Mouse (Mus musculus): ENCODE data around the gene Thap3. TPM values are rescaled to one million over a fixed set of nuclear protein-coding genes. Genes with fewer than 3 reads are reported as not detected.

The Thap3 gene
- total RNA-seq (2012; rRNA removed) (20.0 and 27.6 TPM in 2 replicates), total RNA-seq (2014; rRNA removed) (10.1 and 12.8 TPM in 2 replicates), polyA plus RNA-seq (2012; ENCODE audit: insufficient read length, low read depth) (11.0 and 11.7 TPM in 2 replicates)

DNA sequence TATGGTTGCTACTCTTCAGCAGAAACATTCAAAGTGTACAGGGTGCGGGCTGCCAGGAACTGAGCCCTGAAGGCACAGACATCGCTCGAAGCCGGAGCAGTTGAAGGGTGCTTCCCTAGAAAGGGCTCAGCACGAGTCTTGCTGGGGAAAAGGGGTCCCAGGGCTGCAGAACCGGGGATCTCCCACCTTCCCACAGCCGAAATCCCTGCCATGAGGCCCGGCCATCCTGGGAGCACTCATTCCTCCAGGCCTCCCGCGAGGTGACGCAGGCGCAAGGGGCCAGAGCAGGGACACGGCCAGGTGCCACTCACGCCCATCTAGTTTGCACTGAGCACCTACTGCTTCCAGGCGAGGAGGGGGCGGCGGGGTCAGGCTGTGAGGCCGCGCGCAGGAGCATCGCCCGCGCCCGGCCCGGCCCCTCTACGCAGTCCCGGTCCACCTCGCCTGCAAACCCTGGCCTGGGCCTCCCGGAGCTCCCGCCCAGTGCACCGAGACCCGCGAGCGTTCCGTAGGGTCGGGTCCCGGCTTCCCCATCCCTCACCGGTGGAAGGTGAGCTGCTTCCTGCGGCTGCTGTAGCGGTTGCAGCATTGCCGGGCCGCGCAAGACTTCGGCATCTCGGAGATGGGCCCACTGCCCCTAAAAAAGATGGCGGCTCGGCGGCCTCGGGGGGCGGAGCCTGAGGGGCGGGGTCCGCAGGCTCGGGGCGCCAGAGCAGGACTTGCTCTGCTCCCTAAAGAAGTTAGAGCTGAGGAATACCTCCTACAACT, at the start of gene Thap3:
Gene Thap3 (minus strand): TSS at position 656 of the 768 bp plus-strand sequence.
- Histone ChIP-seq H3K27ac (ENCODE audit: insufficient read depth, low read depth) (peak within 1 kb of the TSS; percentile 51; the same call in 1 of the 2 replicates), H3K4me3 (replicated peaks in 1 of 3; ENCODE audit: low read depth in 2 of 3, low read length in 2 of 3, poor library complexity in 1 of 3) (peak within 1 kb of the TSS; percentile 83 to 90 (median 86)), H3K4me1 (ENCODE audit: control insufficient read depth in 1 of 2, insufficient read depth in 2 of 2) (peaks cover 7 to 26% of the 10 kb centered on the region in 2 experiments; a peak in 3 of 4 replicates), H3K36me3 (replicated peaks in 1 of 2; ENCODE audit: control insufficient read depth in 1 of 2, insufficient read depth in 1 of 2, low read length in 1 of 2) (peaks cover 40 to 61% of the 10 kb centered on the region in 2 experiments), H3K9ac (ENCODE audit: insufficient read depth, low read depth) (peak within 1 kb of the TSS; percentile 47), H3K27me3 (replicated peaks) (no peaks in the 10 kb centered on the region), H3K9me3 (replicated peaks; ENCODE audit: low read length) (no peaks in the 10 kb centered on the region), H3K79me2 (replicated peaks; ENCODE audit: control insufficient read depth, extremely low read depth, insufficient read depth, poor library complexity, severe bottlenecking) (peaks cover 10% of the 10 kb centered on the region), H3K4me2 (ENCODE audit: insufficient read depth, low read depth, poor library complexity, severe bottlenecking) (peak within 1 kb of the TSS; percentile 82)
- DNase-seq (ENCODE audit: extremely low read depth), result peak; percentile 58
- dilution Hi-C loops (cut with MboI; ENCODE audit: extremely low pct_ligation_motif_present, extremely low pct_unique_long_range_greater_than_20kb, low sequenced_read_pairs), result no loop called here
- in situ Hi-C loops (cut with MboI; ENCODE audit: low pct_ligation_motif_present, low pct_unique_long_range_greater_than_20kb, low sequenced_read_pairs), result no loop called here
- peak; percentile 63; the same call in 1 of the 2 replicates for TF ChIP-seq UBTF (IDR thresholded peaks at IDR 0.05; ENCODE audit: low read depth, low read length)
- peak; percentile 37; the same call in 1 of the 2 replicates for TF ChIP-seq POLR2AphosphoS2 (IDR thresholded peaks at IDR 0.05; ENCODE audit: low read depth, low read length)
- TF ChIP-seq CTCF (conservative IDR thresholded peaks at IDR 0.05 in 1 of 2, IDR thresholded peaks at IDR 0.05 in 1 of 2; ENCODE audit: low read depth in 2 of 2, low read length in 2 of 2), result no peak
- peak; percentile 69 for TF ChIP-seq POLR2A (IDR thresholded peaks at IDR 0.05; ENCODE audit: low read depth, low read length)
- no peak for TF ChIP-seq IRF4 (IDR thresholded peaks at IDR 0.05; ENCODE audit: low read depth, low read length)
- no peak for TF ChIP-seq TBP (conservative IDR thresholded peaks at IDR 0.05; ENCODE audit: low read depth, low read length)
- TF ChIP-seq NELFE (IDR thresholded peaks at IDR 0.05; ENCODE audit: low read depth, low read length), result peak; percentile 56; the same call in 1 of the 2 replicates
- TF ChIP-seq JUND (conservative IDR thresholded peaks at IDR 0.05; ENCODE audit: low read depth, low read length), result no peak
- 0 out of 2 replicates have a peak, but pooled peaks have one; percentile 28 for TF ChIP-seq KAT2A (IDR thresholded peaks at IDR 0.05; ENCODE audit: insufficient replicate concordance, low read length)
- TF ChIP-seq USF2 (conservative IDR thresholded peaks at IDR 0.05; ENCODE audit: low read depth, low read length), result no peak
- TF ChIP-seq MAZ (IDR thresholded peaks at IDR 0.05; ENCODE audit: low read depth, low read length), result 0 out of 2 replicates have a peak, but pooled peaks have one; percentile 20
- no peak for TF ChIP-seq MEF2A (IDR thresholded peaks at IDR 0.05; ENCODE audit: borderline replicate concordance, low read depth, low read length)
- no peak for TF ChIP-seq ETS1 (conservative IDR thresholded peaks at IDR 0.05; ENCODE audit: low read depth, low read length)
- TF ChIP-seq ZC3H11A (IDR thresholded peaks at IDR 0.05; ENCODE audit: low read depth, low read length), result no peak
- no peak for TF ChIP-seq SMC3 (IDR thresholded peaks at IDR 0.05; ENCODE audit: low read depth, low read length)
- TF ChIP-seq ZMIZ1 (IDR thresholded peaks at IDR 0.05; ENCODE audit: low read depth, low read length), result no peak
- TF ChIP-seq MXI1 (IDR thresholded peaks at IDR 0.05; ENCODE audit: low read depth, low read length), result no peak; the same call in 1 of the 2 replicates
- TF ChIP-seq MAX (IDR thresholded peaks at IDR 0.05; ENCODE audit: low read length), result no peak
- no peak for TF ChIP-seq PAX5 (IDR thresholded peaks at IDR 0.05; ENCODE audit: low read length)
- no peak for TF ChIP-seq JUN (IDR thresholded peaks at IDR 0.05; ENCODE audit: insufficient read depth, low read depth, low read length)
- TF ChIP-seq EP300 (IDR thresholded peaks at IDR 0.05; ENCODE audit: low read length), result no peak
- no peak for TF ChIP-seq USF1 (IDR thresholded peaks at IDR 0.05; ENCODE audit: low read depth, low read length)
- TF ChIP-seq GABPA (IDR thresholded peaks at IDR 0.05; ENCODE audit: insufficient replicate concordance, low read depth, low read length), result no peak
- TF ChIP-seq CHD1 (IDR thresholded peaks at IDR 0.05; ENCODE audit: low read depth, low read length), result no peak
- TF ChIP-seq MYC (IDR thresholded peaks at IDR 0.05; ENCODE audit: low read depth, low read length), result no peak
- no peak for TF ChIP-seq ZNF384 (IDR thresholded peaks at IDR 0.05; ENCODE audit: low read depth, low read length)
- no peak for TF ChIP-seq RCOR1 (conservative IDR thresholded peaks at IDR 0.05; ENCODE audit: low read depth, low read length)
- TF ChIP-seq CHD2 (IDR thresholded peaks at IDR 0.05; ENCODE audit: low read length), result no peak
- TF ChIP-seq E2F4 (IDR thresholded peaks at IDR 0.05; ENCODE audit: insufficient replicate concordance, low read depth, low read length), result no peak
- no peak for TF ChIP-seq MAFK (IDR thresholded peaks at IDR 0.05; ENCODE audit: insufficient replicate concordance, low read length)
- peak; percentile 67 for TF ChIP-seq NRF1 (IDR thresholded peaks at IDR 0.05; ENCODE audit: low read depth, low read length)
- TF ChIP-seq RAD21 (IDR thresholded peaks at IDR 0.05; ENCODE audit: low read depth, low read length), result no peak
- 0 out of 2 replicates have a peak, but pooled peaks have one; percentile 17 for TF ChIP-seq ELF1 (IDR thresholded peaks at IDR 0.05; ENCODE audit: low read depth, low read length)
- no peak for TF ChIP-seq SIN3A (IDR thresholded peaks at IDR 0.05; ENCODE audit: low read length)
- no peak for TF ChIP-seq BHLHE40 (IDR thresholded peaks at IDR 0.05; ENCODE audit: low read depth, low read length)
- TF ChIP-seq TCF12 (IDR thresholded peaks at IDR 0.05; ENCODE audit: low read depth, low read length), result peak; percentile 41; the same call in 1 of the 2 replicates
- TF ChIP-seq HCFC1 (IDR thresholded peaks at IDR 0.05; ENCODE audit: low read depth, low read length), result peak; percentile 78
- no peak for TF ChIP-seq ZKSCAN1 (IDR thresholded peaks at IDR 0.05; ENCODE audit: borderline replicate concordance, low read depth, low read length)

Measured in CH12.LX (cell line).